Mouse (Mus musculus) spleen, postnatal 10 days (tissue): ENCODE data around the gene Aldh8a1.

Experiments used
- DNase-seq, 2 experiments: peaks; one replicate each; pipeline ENCODE4 v3.0.0; 2021 to 2022; ENCODE audit warnings: low spot score in 2 of 2

Aldh8a1 gene

DNA sequence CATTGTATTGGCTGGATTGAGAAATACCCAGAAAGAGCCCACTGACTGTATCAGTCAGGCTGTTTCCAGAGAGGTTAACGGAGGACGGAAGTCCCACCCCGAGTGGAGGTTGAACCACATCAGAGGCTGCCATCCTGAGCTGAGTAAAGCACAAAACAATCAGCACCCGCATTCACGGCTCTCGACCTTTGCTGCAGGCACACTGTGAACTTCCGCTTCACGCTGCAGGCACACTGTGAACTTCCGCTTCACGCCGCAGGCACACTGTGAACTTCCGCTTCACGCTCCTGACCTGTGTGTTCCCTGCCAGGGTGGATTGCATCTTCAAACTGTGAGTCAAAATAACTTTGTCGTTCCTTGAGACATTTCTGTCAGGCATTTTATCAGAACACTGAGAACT lies 42.1 kb downstream of the Aldh8a1 start:
- peak in 1 of 2 experiments; percentile 21 for DNase-seq

DNA sequence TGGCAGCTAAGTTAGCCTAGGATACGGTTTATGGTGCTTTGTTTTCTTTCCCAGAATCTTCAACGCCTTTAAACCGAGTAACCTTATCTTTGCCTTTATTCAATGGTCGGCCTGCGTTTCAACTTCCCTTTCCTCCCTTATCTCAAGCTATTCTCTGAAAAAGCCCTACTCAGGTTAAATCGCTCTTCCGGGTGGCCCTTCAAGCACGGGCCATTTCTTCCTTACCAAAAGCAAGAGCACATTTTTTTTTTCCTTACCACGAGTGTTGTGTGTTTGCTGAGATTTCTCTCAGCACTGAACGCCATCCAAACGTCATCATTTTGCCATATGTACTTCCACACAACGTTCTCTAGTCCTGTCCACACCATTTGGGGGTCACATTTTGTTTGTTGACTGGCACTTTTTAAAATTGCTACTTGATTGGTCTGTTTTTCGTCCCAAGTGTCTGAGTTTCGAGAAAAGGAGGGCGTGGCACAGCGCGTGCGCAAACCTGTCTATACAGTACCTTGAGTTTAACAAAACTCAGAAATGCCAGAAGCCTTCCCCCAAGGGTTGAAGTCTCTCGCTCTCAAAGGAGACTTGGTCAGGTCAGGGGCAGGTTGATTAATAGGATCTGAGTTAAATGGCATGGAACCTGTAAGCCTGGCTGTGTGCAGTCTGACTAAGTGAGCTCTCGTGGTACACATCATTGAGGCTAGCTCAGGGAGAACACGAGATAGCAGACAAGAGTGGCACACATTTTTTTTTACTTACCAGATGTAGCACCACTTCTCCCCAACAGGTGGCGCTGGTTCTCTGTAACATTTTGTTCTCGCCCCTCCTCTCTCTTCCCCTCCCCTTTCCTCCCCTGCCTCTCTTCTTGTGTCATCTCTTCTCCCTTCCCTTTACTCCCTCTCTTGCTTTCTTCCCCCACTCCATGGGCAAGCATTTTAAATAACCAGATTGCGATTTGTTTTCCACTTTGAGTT lies 43.6 kb downstream of the Aldh8a1 start:
- DNase-seq = peak; percentile 48 to 75

DNA sequence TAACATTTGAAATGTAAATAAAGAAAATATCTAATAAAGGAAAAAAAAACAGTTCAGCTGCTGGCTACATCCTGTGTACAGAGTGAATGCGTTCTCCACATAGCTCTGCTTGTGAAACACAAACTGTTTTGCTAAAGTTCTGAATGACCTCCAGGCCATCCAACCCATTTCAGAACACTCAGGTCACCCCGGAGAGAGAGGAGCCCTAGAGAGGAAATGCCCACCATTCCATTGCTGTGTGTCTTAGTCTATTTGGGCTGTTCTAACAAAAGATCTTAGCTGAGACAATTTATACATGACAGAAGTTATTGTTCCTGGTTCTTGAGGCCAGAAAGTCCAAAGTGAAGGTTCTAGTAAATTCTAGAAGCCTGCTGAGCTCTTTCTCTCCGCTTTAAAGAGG lies 49.4 kb downstream of the Aldh8a1 start:
- no peak for DNase-seq

DNA sequence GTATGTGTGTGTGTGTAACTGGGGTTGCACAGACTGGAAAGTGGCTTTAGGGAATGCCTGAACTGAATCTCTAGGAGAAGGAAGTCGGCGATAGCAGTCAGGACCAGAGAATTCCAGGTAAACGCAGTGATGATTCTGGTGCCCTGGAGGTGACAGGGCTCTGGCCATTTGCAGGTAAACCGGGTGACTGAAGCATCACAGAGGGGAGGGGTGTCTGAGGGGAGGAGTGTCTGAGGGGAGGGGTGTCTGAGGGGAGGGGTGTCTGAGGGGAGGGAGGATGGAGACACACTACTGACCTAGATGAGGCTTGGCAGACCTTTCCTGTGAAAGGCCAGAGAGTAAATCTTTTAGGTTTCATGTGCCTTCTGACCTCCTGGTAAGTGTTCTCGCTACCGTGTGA lies 50.9 kb downstream of the Aldh8a1 start:
- no peak for DNase-seq

DNA sequence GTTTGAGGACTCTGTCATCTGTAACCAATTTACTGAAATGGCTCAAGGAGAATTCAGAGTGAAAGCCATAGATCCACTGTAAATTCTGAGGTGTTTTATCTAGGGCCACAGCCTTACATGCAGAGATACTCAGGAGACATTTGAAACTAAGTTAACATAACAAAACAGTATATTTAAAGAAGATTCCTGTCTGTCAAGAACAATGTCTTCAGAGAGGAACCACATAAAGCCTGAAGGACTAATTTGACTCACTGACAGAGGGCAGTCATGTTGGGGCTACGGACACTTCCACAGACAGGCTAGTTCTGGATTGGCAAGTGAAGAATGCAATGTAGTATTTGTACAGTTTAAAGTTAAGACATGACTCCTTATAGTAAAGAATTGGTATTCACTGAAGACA lies 62.2 kb downstream of the Aldh8a1 start:
- DNase-seq = no peak

DNA sequence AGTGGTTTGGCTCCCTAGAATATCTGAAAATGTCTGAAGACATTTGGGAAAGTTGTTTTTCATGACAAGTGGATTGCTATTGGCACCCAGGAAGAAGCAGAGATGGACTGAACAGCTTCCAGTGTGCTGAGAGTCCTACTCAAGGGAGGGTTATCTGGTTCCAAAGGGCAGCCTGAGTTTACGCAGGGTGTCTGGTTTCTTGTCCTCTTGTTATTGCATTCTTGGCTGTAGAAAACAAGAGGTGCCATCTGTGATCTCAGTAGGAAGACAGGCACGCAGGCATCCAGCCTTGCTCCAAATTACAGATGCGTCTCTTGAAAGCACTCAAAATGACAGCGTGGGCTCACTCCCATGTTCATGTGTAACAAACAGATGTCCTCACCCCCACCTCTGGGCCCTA lies 63.9 kb downstream of the Aldh8a1 start:
- DNase-seq = no peak

DNA sequence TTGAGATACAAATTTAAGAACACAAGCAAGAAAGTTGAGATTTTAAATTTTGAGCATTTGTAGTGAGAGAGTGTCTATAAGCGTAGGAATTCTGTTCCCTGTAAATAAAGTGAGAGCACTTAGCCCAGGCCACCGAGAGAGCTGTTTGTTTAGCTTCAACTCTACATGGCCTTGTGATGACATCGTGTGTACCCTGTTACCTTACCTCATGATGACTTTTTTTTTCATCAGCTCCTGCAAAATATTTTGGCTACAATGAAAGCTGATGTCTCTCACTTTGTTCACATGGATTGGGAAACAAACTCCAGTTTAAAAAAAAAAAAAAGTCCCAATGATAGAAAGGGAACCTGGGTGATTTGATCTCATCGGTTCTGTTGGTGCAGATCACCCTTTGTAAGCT lies 64.6 kb downstream of the Aldh8a1 start:
- no peak for DNase-seq

DNA sequence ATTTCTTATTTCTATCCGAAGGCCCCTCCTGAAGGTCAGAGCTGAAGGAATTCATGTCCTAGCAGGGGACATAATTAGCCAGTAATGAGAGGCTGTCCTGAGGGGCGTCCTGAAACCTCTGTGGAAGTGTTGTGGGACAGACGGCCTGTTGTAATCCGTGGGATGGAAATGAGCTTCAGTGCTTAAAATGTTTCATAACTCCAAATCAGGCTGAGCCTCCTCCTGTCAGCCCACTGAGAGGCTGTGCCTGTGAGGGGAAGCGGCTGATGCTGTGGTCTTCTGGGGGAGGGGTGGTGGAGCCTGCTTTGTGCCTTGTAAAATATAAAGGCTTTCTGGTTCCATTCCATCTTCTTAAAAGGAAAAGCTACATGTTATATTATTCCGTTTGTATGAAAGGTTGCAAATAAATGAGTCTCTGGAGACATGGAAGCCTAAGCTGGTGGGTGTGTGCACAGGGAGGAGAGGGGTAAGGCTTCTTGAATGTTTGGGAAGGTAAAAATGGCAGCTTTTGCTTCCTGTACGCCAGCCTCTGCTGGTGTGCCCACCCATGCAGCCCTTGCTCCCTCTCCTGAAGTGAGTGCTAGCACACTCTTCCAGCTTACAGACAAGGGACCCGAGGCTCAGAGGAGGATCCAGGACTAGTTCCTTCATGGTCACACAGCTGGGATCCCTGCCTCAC lies 66.7 kb downstream of the Aldh8a1 start:
- DNase-seq = no peak

DNA sequence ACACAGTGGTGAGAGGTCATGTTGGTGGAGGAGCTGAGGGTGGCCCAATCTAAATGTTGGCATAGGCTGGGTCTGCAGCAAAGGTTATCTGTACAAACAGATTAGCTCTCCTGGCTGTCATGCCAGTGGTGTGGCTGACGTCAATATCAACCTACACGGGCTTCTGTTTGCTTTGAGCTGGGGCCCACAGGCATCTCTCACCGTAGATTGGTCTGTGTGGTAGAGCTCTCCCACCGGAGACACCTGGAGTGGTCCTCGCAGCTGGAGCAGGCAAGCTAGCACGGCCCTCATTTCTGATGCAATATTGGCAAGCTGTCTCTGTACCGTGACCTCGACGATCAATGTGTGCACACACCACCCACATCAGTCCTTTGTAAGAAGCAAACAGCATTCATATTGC lies 67.3 kb downstream of the Aldh8a1 start:
- no peak for DNase-seq
